Mouse (Mus musculus) left cerebral cortex, postnatal 4 days (tissue): ENCODE measurements around the gene Tmem40. TPM values are rescaled to one million over a fixed set of nuclear protein-coding genes. Genes with fewer than 3 reads are reported as not detected.

ENCODE experiments used
- DNase-seq: peaks from one replicate; pipeline ENCODE4 v3.0.0-alpha.2; 2022
- intact Hi-C: fragments of 180-260 bp; cut with DNase I; formaldehyde crosslinking; loops from one replicate; pipeline ENCODE4 v1.15.1; 2025
- total RNA-seq, 2 experiments: library from RNA; stranded (reverse); gene quantifications; 2 replicates each; pipeline ENCODE4 v1.2.3; 2021

The Tmem40 gene
- total RNA-seq, 2 experiments from 2014 or later: 0.60 to 1.2 TPM

DNA sequence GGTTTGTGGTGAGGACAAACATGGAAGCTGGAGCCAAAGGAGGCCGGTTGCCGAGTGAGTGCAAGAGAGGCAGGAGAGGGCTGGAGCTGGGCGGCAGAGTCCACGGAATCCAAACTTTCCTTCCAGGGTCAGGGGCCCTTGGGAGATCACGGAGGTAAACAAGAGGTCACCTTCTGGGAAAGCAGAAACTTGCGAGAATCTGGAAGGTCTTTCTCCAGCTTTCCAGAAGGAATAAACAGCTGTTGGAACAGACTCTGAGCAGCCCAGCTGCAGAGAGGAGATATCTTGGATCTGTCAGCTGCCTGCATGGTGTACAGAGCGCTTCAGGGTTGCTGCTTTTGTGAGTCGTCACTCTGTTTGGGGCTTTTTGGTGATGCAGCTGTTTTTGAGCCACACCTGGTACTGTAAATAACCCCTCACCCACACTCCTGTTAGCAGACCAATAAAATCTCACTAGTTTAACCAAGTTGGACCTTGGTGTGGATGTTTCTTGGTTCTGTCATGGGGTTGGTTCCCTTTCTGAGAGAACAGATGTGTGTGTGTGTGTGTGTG, 45.0 kb downstream of the Tmem40 start:
- DNase-seq: no peak
- intact Hi-C loops: no loop called here

DNA sequence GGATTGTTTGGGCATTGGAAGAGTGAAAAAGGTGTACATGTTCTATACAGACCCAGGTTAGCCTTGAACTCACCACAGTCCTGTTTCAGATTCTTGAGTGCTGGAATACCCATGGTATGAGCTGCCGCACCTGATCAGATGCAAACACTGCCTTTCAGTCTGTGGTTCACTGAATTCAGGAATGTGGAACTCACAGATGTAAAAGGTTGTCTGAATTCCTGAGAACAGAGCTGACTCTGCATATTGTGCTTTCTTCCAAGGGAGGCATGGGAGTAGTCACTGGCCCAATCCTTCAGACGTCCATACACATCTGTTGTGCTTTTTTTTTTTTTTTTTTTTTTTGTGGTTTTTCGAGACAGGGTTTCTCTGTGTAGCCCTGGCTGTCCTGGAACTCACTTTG, 50.9 kb downstream of the Tmem40 start:
- no peak for DNase-seq
- intact Hi-C loops: no loop called here

- DNase-seq: no peak
- intact Hi-C loops: no loop called here
These were observed 59.3 kb downstream of the Tmem40 start for GRCm38 (mm10) chr6:115702901-115703300.

GRCm38 (mm10) chr6:115701302-115701701, 60.9 kb downstream of the Tmem40 start:
- intact Hi-C loops: no loop called here
- DNase-seq: no peak

GRCm38 (mm10) chr6:115700778-115701177, 61.4 kb downstream of the Tmem40 start:
- no peak for DNase-seq
- intact Hi-C loops: no loop called here

DNA sequence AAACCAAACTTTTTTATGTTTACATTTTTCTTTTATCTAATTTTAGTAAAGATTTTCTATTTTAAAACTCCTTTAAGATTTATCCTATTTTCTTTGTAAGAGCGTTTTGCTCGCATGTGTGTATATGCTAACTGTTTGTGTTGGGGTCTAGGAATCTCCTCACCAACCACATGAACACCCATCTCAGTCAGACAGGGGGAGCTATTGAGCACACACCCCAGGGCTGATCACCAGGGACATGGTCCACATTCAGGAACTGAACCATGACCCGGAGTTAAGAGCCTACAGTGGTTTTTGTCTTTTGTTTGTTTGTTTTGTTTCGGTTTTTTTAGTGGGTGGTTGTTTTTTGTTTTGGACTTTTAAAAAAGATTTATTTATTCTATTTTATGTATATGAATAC, 63.5 kb downstream of the Tmem40 start:
- intact Hi-C loops: no loop called here
- DNase-seq: no peak

- DNase-seq: no peak
- intact Hi-C loops: no loop called here
These were observed 64.3 kb downstream of the Tmem40 start for GRCm38 (mm10) chr6:115697739-115698558.

GRCm38 (mm10) chr6:115696707-115697215, 65.4 kb downstream of the Tmem40 start:
- intact Hi-C loops: no loop called here

DNA sequence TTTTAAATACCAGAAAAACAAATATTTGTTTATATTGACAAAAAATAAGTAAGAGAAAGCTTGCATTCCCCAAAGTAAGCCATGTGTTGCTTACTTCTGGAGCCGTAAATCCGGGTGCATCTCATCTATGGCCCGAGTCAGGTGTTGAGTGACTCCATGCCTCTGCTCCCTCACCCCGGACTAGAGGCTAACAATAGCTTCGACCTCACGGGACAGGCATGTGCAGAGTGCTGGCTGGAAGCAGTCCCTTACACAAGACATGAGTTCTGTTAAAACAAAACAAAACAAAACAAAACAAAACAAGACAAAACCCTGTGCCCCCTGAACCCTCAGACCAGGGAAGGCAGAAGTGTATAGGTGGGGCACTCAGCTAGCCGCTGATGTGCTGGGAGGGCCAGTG, 67.1 kb downstream of the Tmem40 start:
- intact Hi-C loops: no loop called here
- no peak for DNase-seq

More at GRCm38 (mm10) chr6:115696707-115697215, 65.4 kb downstream of the Tmem40 start:
- DNase-seq: no peak

DNA sequence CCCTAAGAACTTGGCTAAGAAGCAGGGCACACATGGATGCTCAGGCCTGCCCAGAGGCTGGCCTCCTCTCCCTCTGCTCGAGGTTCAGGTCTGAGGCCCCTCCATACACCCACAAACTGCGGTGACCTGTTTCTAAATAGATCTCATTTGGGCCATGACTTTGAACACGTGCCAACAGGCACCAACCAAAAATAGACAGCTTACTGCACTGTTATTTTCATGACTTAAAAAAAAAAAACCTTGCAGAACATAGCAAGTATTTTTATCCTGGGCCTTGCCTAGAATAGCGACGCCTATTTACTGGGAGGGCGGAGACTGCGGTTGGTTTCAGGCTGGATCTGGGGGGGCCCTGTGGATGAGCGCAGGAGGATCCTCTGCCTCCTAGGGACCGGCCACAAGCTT, 67.8 kb downstream of the Tmem40 start:
- no peak for DNase-seq
- intact Hi-C loops: no loop called here

GRCm38 (mm10) chr6:115692963-115693730, 69.1 kb downstream of the Tmem40 start:
- peak; percentile 12 for DNase-seq
- intact Hi-C loops: no loop called here

DNA sequence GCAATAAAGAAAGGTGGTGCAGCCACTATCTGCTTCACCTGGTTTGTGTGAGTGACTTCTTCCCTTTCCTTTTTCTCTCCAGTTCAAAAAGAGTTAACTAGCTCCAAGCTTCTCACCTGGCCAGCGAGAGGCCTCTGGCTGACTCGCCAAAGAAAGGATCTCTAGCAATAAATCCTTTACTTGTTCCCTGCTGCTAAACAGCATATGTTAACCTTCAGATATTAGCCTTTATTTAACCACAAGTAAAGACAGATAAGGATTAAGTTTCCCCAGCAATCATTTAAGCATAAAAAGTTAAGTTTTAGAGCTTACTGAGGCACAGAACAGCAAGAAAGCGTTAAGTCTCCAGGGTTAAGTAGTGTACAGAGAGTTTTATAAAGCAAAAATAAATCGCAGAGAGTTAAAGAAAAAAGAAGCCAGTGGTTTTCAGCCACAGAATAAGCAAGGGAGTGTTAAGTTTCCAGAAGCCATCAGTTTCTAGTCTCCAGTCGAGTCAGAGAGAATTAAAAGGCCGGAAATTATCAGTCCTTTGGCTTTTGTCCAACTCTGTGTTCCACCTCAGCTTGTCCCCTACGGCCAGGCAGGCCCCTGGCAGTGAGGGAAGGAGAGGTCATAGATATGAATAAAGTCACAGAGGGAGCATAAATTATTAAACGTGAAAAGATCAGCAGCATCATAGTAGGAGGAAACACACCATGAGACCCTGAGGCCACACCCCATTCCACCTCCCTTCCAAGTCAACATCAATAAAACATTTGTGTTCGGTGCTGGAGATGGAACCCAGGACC, 69.9 kb downstream of the Tmem40 start:
- intact Hi-C loops: no loop called here
- DNase-seq: no peak

DNA sequence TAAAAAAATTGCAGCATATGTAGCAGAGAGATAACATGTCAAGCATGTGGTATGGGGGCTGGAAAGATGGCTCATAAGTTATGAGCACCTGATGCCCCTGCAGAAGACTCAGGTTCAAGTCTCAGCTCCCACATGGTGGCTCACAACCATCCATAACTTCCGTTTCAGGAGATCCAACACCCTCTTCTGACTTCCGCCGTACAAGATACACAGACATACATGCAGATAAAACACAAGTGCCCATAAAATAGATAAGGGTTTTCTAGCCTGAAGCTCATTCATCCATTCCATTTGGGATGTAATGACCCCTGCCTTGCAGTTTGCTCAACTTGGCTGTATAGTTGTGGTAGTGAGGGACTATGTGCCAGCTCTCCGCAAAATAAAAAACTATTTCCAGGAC, 72.1 kb downstream of the Tmem40 start:
- DNase-seq: no peak
- intact Hi-C loops: no loop called here

GRCm38 (mm10) chr6:115688589-115688988, 73.6 kb downstream of the Tmem40 start:
- intact Hi-C loops: no loop called here
- no peak for DNase-seq

DNA sequence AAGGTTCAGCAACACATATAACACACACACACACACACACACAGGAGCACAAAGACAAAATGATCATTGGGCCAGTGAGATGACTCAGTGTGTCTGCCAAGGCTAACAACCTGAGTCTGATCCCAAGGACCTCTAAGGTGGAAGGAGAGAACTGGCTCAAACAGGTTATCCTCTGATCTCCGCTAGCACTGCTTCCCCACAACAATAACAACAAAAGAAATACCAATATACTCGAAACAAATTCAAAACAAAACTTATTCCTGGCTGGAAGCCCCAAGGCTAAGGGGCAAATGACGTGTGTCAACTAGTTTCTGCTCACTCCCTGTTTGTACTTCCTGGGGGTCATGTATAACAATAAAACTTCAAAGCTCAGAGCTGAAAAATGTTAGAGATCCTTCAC, 74.5 kb downstream of the Tmem40 start:
- DNase-seq: no peak
- intact Hi-C loops: no loop called here

DNA sequence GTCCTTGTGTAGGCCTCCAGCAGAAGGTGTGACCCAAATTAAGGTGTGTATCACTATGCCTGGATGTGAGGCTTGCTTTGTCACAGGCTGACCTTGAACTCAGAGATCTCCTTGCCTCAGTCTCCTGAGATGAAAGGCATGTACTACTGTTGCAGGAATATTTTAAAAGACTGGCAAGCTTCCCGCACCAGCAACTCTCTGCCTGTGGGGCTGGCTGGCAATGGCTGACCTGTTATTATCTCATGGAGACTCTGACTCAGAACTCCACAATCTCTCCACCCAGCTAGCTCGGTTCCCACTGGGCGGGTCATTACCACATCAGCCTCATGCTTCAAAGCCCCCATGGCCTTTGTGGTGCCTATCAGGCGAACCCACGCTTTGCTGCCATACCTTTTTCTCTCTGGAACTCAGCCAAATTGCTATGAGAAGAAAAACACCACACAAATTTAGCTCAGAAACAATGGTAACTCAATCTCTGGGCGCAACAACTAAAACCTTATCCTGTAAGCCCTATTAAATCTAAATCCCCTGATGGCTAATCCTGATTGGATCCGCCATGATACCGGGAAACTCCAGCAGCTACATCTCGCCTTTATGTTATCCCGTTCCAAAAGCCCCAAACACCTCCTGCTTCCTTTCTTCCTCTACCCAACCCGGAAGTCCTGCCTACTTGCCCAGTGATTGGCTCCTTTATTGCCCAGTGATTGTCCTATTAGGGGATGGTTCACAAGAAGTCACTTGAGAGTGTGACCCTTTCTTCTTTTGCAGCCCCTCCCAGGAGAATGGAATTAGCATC, 77.2 kb downstream of the Tmem40 start:
- DNase-seq: no peak
- intact Hi-C loops: no loop called here

DNA sequence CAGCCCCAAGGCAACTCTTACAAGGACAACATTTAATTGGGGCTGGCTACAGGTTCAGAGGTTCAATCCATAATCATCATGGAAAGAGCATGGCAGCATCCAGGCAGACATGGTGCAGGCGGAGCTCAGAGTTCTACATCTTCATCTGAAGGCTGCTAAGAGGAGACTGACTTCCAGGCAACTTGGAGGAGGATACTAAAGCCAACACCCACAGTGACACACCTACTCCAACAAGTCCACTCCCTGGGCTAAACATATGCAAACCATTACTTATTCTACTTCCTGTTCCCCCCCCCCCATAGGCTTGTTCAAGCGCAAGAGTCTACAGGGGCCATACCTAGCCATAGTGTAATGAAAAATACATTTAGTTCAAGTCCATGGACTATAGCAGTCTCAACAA, 77.9 kb downstream of the Tmem40 start:
- intact Hi-C loops: no loop called here
- no peak for DNase-seq

DNA sequence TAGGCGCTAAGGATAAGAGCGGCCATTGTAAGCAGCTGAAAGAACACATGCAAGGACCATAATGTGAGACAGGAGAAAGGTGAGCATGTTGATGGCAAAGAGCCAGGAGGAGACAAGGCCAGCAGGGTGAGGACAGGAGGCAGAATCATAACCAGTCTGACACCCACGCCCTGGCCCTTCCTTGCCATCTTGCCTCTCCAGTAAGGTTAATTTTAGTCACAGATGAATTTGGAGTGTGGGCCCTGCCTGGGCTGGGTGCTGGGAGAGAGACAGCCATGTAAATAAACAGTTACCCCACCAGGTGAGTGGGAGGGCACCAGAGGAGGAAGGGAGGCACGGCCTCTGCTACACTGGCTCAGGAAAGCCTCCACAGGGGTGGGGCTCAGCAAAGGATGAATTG, 81.1 kb downstream of the Tmem40 start:
- intact Hi-C loops: no loop called here
- no peak for DNase-seq
